Mouse (Mus musculus) limb, embryonic 14.5 days (tissue): ENCODE data around the gene 1700123O20Rik. TPM values are rescaled to one million over a fixed set of nuclear protein-coding genes. Genes with fewer than 3 reads are reported as not detected.

Experiments used
- ATAC-seq: fragments of 200-750 bp; cut with Nextera tagmentation; 2 replicates; pipeline ENCODE4 v1.8.0; 2017; ENCODE audit warnings: low read depth, moderate number of reproducible peaks, moderate TSS enrichment; ENCODE audit not compliant: low FRiP score
- DNase-seq: peaks from one replicate; pipeline ENCODE4 v3.0.0-alpha.2; 2015; ENCODE audit warnings: low spot score
- H3K27ac ChIP-seq: fragments of 300-500 bp; sonication (generic); replicated peaks from 2 replicates; pipeline ENCODE4 v1.5.1; 2014; ENCODE audit warnings: low read depth, mild to moderate bottlenecking, low read length, moderate library complexity, mixed read lengths
- H3K27me3 ChIP-seq: fragments of 300-500 bp; sonication (generic); 2 replicates; pipeline ENCODE4 v1.6.1; 2014; ENCODE audit warnings: low read length, mixed read lengths; ENCODE audit not compliant: control insufficient read depth, insufficient read depth
- H3K36me3 ChIP-seq: fragments of 300-500 bp; sonication (generic); 2 replicates; pipeline ENCODE4 v1.6.1; 2014; ENCODE audit warnings: mild to moderate bottlenecking, low read length, moderate library complexity, mixed read lengths; ENCODE audit not compliant: control insufficient read depth, insufficient read depth
- H3K4me1 ChIP-seq: fragments of 300-500 bp; sonication (generic); 2 replicates; pipeline ENCODE4 v1.6.1; 2014; ENCODE audit warnings: antibody characterized with exemption, low read length, mixed read lengths; ENCODE audit not compliant: control insufficient read depth, insufficient read depth
- H3K4me2 ChIP-seq: fragments of 300-500 bp; sonication (generic); replicated peaks from 2 replicates; pipeline ENCODE4 v1.6.1; 2014; ENCODE audit warnings: low read depth, mild to moderate bottlenecking, low read length, moderate library complexity; ENCODE audit not compliant: severe bottlenecking
- H3K4me3 ChIP-seq: fragments of 300-500 bp; sonication (generic); replicated peaks from 2 replicates; pipeline ENCODE4 v1.5.1; 2014; ENCODE audit warnings: low read length
- H3K9ac ChIP-seq: fragments of 300-500 bp; sonication (generic); 2 replicates; pipeline ENCODE4 v1.6.1; 2014; ENCODE audit warnings: mild to moderate bottlenecking, low read depth, low read length, moderate library complexity; ENCODE audit not compliant: severe bottlenecking
- H3K9me3 ChIP-seq: fragments of 300-500 bp; sonication (generic); 2 replicates; pipeline ENCODE4 v1.6.1; 2016; ENCODE audit warnings: low read length; ENCODE audit not compliant: control insufficient read depth
- POLR2A ChIP-seq: fragments of 200-500 bp; IDR thresholded peaks from 2 replicates; pipeline ENCODE4 v1.8.0; 2012; ENCODE audit warnings: inconsistent platforms, mild to moderate bottlenecking, moderate library complexity, borderline replicate concordance; ENCODE audit not compliant: insufficient read depth, insufficient read length; ENCODE audit errors: extremely low read depth
- WGBS: fragments of 180-500 bp; shearing (Covaris S2); extraction: QIAGEN DNeasy Blood & Tissue Kit; methylation state at CpG from one replicate; pipeline ENCODE4 v1.1.7; 2014; 5-methylcytosine and 5-hydroxymethylcytosine counted together
- polyA plus RNA-seq, 2 experiments: library from polyadenylated mRNA; depleted of rRNA in 1 of 2; stranded (reverse) in 1 of 2; unstranded in 1 of 2; fragments of >200 nt; fragmentation: Nextera tagmentation in 1 of 2; extraction: Ambion mirVana in 1 of 2; gene quantifications; 2 replicates each; pipeline versions ENCODE4 v1.2.1 to v1.2.3; 2012 to 2014

Gene 1700123O20Rik
- 75.3 and 82.3 TPM in 2 replicates for polyA plus RNA-seq (2012; rRNA removed)
- 86.9 and 90.2 TPM in 2 replicates for polyA plus RNA-seq (2014; fragmentation: Nextera tagmentation; extraction: Ambion mirVana)

DNA sequence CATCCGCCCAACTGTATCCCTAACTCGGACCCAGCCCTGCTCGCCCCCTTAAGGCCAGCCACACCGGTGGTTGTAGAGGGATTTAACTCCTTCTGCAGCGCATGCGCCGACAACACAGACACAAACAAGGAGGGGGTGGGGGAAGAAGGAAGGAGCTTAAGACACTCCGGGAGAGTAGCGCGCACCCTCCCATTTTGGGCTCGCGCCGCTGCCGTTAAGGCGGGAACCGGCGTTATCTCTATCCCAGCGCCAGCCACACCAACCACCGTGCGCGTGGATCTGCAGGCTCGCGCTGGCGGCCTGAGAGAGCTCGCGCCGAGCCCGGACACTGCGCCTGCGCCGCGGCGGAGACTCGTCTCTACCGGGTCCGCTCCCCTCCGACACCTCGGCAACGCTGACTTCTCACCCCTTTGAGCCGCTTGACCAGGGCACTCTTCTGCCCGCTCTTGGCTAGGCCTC lies at the start of gene 1700123O20Rik:
Gene 1700123O20Rik (plus strand): TSS at position 154 of the 459 bp plus-strand sequence.
- Histone ChIP-seq H3K36me3 (peaks cover 37% of the 10 kb centered on the region), H3K4me2 (peak within 1 kb of the TSS; percentile 69), H3K9me3 (no peaks in the 10 kb centered on the region), H3K4me1 (peaks cover 18% of the 10 kb centered on the region), H3K27me3 (no peaks in the 10 kb centered on the region), H3K27ac (peak within 1 kb of the TSS; percentile 95), H3K9ac (peak within 1 kb of the TSS; percentile 97), H3K4me3 (peak within 1 kb of the TSS; percentile 85)
- WGBS: 0% methylated on average over 26 of the region's 41 CpGs
- no peak for TF ChIP-seq POLR2A
- peak; percentile 73 for DNase-seq
- peak; percentile 79 for ATAC-seq

DNA sequence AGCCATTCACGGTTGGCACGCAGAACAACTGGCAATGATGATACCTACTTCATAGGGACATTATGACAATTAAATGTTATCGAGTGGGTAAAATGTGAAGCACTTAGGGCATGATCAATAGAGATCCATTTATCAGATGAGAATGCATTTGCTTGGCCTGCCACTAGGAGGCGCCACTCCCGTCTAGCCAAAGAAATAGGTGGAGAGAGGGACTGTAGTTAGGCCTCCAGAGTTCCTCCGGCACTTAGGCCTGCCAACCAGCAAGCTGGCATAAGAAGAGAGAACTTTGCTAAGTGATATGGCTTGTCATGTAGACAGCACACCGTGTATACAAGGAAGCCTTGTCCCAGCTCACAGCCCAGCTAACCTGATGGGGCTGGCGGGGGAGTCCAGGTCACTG lies 49.1 kb upstream of the 1700123O20Rik start:
- H3K9ac ChIP-seq: no peak overlapping the region
- TF ChIP-seq POLR2A: no peak
- peaks cover 63% of the 10 kb centered on the region for H3K36me3 ChIP-seq
- no peak overlapping the region for H3K4me2 ChIP-seq
- no peak overlapping the region for H3K27ac ChIP-seq
- H3K9me3 ChIP-seq: no peaks in the 10 kb centered on the region
- 57% methylated on average over 8 of the region's 8 CpGs for WGBS
- H3K27me3 ChIP-seq: no peaks in the 10 kb centered on the region
- DNase-seq (no peak), ATAC-seq (no peak)
- H3K4me3 ChIP-seq: no peak overlapping the region
- peaks cover 10% of the 10 kb centered on the region for H3K4me1 ChIP-seq

DNA sequence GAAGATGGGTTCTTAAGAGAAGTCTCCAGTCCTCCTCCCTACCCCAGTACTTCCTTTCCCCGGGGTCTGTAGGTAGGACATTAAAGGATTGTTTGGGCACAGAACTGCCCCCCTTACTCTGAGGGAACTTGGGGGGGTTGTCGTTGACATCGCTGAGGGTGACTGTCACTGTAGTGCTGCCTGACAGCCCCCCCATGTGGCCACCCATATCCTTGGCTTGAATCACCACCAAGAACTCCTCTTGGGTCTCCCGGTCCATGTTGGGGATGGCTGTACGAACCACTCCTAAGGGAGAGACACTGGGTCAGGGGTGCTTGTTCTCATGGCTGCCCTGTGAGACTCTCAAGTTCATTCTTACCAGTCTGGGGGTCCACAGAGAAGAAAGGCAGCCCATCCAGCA lies 47.8 kb upstream of the 1700123O20Rik start:
- DNase-seq (no peak), ATAC-seq (no peak)
- Histone ChIP-seq H3K4me1 (peaks cover 10% of the 10 kb centered on the region), H3K27ac (no peak overlapping the region), H3K9ac (no peak overlapping the region), H3K9me3 (no peaks in the 10 kb centered on the region), H3K4me2 (no peak overlapping the region), H3K4me3 (no peak overlapping the region), H3K36me3 (peaks cover 62% of the 10 kb centered on the region), H3K27me3 (no peaks in the 10 kb centered on the region)
- 69% methylated on average over 5 of the region's 5 CpGs for WGBS
- no peak for TF ChIP-seq POLR2A

DNA sequence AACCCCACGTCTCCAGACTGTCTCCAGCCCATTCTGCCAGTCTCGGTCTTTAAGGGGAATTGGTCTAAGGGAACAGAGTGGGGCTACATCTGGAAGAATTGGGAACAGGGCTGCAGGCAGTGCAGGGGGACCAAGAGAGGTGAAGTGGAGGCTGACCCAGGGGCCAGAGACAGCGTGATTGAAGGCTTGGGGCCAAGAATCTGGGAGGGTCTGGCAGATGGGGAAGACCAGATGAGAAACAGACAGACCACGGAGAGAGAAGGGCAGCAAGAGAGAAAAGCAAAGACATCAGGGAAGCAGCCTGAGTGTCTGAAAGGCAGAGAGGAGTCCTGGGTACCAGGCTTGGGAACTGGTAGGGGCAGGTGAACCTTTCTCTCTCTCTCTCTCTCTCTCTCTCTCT lies 45.9 kb upstream of the 1700123O20Rik start:
- H3K4me3 ChIP-seq: peak overlapping the region; percentile 77
- ATAC-seq: no peak
- peak overlapping the region; percentile 88 for H3K4me2 ChIP-seq
- H3K36me3 ChIP-seq: peaks cover 63% of the 10 kb centered on the region
- peaks cover 10% of the 10 kb centered on the region for H3K4me1 ChIP-seq
- H3K27ac ChIP-seq: no peak overlapping the region
- TF ChIP-seq POLR2A: no peak
- WGBS: 15% methylated on average over 4 of the region's 4 CpGs
- no peaks in the 10 kb centered on the region for H3K27me3 ChIP-seq
- H3K9ac ChIP-seq: peak overlapping the region; percentile 81
- no peak for DNase-seq
- no peaks in the 10 kb centered on the region for H3K9me3 ChIP-seq

DNA sequence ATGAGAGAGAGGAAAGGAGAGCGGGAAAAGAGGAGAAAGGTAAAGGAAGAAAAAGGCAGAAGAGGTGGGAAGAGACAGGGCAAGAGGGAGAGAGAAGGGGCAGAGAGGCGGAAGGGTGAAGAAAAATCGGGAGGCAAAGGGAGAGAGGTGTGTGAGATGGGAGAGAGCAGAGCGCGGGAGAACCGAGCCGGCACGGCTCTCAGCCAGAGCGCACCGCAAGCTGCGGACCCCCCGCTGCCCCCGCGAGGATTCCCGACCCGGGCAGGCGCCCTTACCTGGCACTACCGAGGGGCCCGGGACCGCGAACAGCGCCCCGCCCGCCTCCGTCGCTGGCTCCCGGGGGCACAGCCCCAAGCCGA lies 45.1 kb upstream of the 1700123O20Rik start, which contains the start of gene Gm17606:
Gene Gm17606 (plus strand): TSS at position 7 of the 359 bp plus-strand sequence.
- H3K4me1 ChIP-seq: peaks cover 10% of the 10 kb centered on the region
- no peaks in the 10 kb centered on the region for H3K9me3 ChIP-seq
- H3K4me2 ChIP-seq: peak within 1 kb of the TSS; percentile 88
- 0% methylated on average over 8 of the region's 28 CpGs for WGBS
- TF ChIP-seq POLR2A: no peak
- peak within 1 kb of the TSS; percentile 63 for H3K27ac ChIP-seq
- H3K4me3 ChIP-seq: peak within 1 kb of the TSS; percentile 77
- peak; percentile 27 for ATAC-seq
- peaks cover 66% of the 10 kb centered on the region for H3K36me3 ChIP-seq
- H3K27me3 ChIP-seq: no peaks in the 10 kb centered on the region
- DNase-seq: no peak
- peak within 1 kb of the TSS; percentile 81 for H3K9ac ChIP-seq

DNA sequence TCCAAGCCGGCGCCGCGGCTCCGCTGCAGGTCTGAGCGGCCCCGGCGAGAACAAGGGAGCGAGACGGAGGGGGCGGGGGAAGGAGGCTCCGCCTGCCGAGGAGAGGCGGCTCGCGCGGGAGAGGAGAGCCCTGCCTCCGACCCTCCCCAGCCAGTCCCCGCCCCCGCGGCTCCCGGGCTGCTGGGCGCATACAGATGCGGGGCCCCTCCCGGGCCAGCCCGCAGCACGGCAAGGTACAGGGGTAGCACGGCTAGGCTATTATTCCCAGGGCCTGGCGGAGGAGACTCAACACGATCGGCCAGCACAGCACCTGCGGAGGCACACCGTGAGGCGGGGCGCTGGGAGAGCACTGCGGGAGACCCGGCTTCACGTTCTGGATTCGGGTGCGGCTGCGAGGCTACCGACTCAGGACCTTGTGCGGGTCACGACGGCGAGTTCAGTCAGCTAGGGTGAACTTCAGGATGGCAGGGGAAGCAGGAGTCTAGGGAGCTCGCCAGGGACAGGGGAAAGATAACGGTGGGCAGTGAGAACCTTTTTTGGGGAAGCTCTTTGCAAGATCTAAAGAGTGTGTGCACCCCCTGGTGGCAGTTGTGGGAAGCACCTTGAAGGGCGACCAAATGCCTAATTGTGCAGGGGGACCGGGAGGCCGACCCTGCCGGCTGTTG lies 44.6 kb upstream of the 1700123O20Rik start, which contains the start of gene Cdh24:
Gene Cdh24 (minus strand): TSS at position 60 of the 665 bp plus-strand sequence.
- peaks cover 66% of the 10 kb centered on the region for H3K36me3 ChIP-seq
- H3K27me3 ChIP-seq: no peaks in the 10 kb centered on the region
- H3K9ac ChIP-seq: peak within 1 kb of the TSS; percentile 81
- peak within 1 kb of the TSS; percentile 77 for H3K4me3 ChIP-seq
- peak; percentile 81; the same call in 1 of the 2 replicates for TF ChIP-seq POLR2A
- no peaks in the 10 kb centered on the region for H3K9me3 ChIP-seq
- ATAC-seq (peak; percentile 92), DNase-seq (peak; percentile 88)
- H3K4me2 ChIP-seq: peak within 1 kb of the TSS; percentile 88
- peaks cover 10% of the 10 kb centered on the region for H3K4me1 ChIP-seq
- WGBS: under 1% methylated on average over 38 of the region's 52 CpGs
- peak within 1 kb of the TSS; percentile 63 for H3K27ac ChIP-seq
